Mouse (Mus musculus) intestine, postnatal 0 days (tissue): ENCODE results near the gene Mgat4e. TPM values are rescaled to one million over a fixed set of nuclear protein-coding genes. Genes with fewer than 3 reads are reported as not detected.
A peak's percentile ranks its signal among the peaks of the same experiment; 100 is the strongest.

Source experiments
- ATAC-seq: fragments of 200-750 bp; cut with Nextera tagmentation; 2 replicates; pipeline ENCODE4 v1.8.0; 2017; ENCODE audit warnings: mild to moderate bottlenecking, moderate TSS enrichment, moderate library complexity
- H3K27ac ChIP-seq: fragments of 300-500 bp; sonication (generic); 2 replicates; pipeline ENCODE4 v1.5.1; 2014; ENCODE audit warnings: mild to moderate bottlenecking, low read depth, low read length, moderate library complexity
- H3K27me3 ChIP-seq: fragments of 300-500 bp; sonication (generic); replicated peaks from 2 replicates; pipeline ENCODE4 v1.6.1; 2014; ENCODE audit warnings: low read length, mixed read lengths; ENCODE audit not compliant: control insufficient read depth, insufficient read depth
- H3K36me3 ChIP-seq: fragments of 300-500 bp; sonication (generic); 2 replicates; pipeline ENCODE4 v1.6.1; 2014; ENCODE audit warnings: mild to moderate bottlenecking, moderate library complexity; ENCODE audit not compliant: control insufficient read depth, insufficient read depth
- H3K4me1 ChIP-seq: fragments of 300-500 bp; sonication (generic); replicated peaks from 2 replicates; pipeline ENCODE4 v1.6.1; 2014; ENCODE audit warnings: antibody characterized with exemption, low read length, mixed read lengths; ENCODE audit not compliant: control insufficient read depth, insufficient read depth
- H3K4me2 ChIP-seq: fragments of 300-500 bp; sonication (generic); replicated peaks from 2 replicates; pipeline ENCODE4 v1.6.1; 2014; ENCODE audit warnings: low read depth, mild to moderate bottlenecking, moderate library complexity
- H3K4me3 ChIP-seq: fragments of 300-500 bp; sonication (generic); 2 replicates; pipeline ENCODE4 v1.5.1; 2014; ENCODE audit warnings: low read depth, low read length
- H3K9ac ChIP-seq: fragments of 300-500 bp; sonication (generic); 2 replicates; pipeline ENCODE4 v1.6.1; 2014; ENCODE audit warnings: mild to moderate bottlenecking, low read depth, low read length
- H3K9me3 ChIP-seq: fragments of 300-500 bp; sonication (generic); 2 replicates; pipeline ENCODE4 v1.6.1; 2016; ENCODE audit warnings: mixed run types; ENCODE audit not compliant: control insufficient read depth
- CTCF ChIP-seq: sonication (generic); IDR thresholded peaks from 2 replicates; pipeline ENCODE4 v1.5.1; 2016; ENCODE audit warnings: low read depth, mild to moderate bottlenecking, control low read depth, antibody characterized with exemption, moderate library complexity
- WGBS: fragments of 180-500 bp; shearing (Covaris S2); extraction: QIAGEN DNeasy Blood & Tissue Kit; methylation state at CpG from one replicate; pipeline ENCODE4 v1.1.7; 2014; 5-methylcytosine and 5-hydroxymethylcytosine counted together
- polyA plus RNA-seq: library from polyadenylated mRNA; unstranded; fragments of >200 nt; fragmentation: Nextera tagmentation; extraction: Ambion mirVana; gene quantifications from 2 replicates; pipeline ENCODE4 v1.2.1, GENCODE M21; 2015

Mgat4e gene
- polyA plus RNA-seq, 1 experiment from 2014 or later, result not detected

DNA sequence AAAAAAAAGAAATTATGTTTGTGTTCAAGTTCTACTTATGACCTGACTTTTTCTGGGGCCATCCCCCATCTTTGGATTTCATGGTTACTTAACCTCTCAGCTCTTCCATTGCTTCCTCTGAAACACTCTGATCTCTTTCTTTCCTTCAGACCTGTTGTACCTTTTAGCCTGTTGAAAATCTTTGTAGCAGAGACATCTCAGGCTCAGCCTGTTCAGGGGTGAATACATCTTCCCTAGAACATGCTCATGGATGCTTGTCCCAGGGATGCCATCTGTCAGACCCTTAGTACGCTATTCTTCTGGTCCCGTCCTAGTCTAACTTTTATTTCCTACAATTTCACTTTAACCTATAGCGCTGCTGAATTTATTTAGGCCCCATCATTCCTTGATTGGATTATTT, 9.7 kb upstream of the Mgat4e start:
- WGBS, result 72% methylated on average over 3 of the region's 3 CpGs
- H3K9ac ChIP-seq, result no peak overlapping the region
- no peak for ATAC-seq
- H3K9me3 ChIP-seq, result no peaks in the 10 kb centered on the region
- no peaks in the 10 kb centered on the region for H3K27me3 ChIP-seq
- no peaks in the 10 kb centered on the region; the same call in 1 of the 2 replicates for H3K4me1 ChIP-seq
- H3K36me3 ChIP-seq, result no peaks in the 10 kb centered on the region
- TF ChIP-seq CTCF, result no peak
- no peak overlapping the region for H3K27ac ChIP-seq
- no peak overlapping the region for H3K4me2 ChIP-seq
- 0 out of 2 replicates have a peak overlapping the region, but pooled peaks have one; percentile 97 for H3K4me3 ChIP-seq

DNA sequence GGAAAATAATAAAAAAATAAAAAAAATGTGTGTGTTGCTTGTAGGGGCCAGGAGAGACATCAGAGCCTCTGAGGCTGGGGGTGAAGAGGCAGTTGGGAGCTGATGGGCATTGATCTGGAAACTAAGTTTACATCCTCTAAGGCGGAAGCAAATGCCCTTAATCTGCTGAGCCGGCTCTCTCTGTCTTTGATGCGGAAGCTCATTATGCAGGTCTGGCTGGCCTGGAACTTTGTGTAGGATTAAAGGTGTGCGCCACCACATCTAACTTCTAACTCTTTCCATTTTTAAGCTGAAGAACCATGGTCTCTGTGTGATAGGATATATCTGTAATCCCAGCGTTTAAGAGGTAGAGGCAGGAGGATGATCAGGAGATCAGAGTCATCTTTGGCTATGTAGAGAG, 9.0 kb upstream of the Mgat4e start:
- Histone ChIP-seq H3K4me3 (no peak overlapping the region), H3K9me3 (no peaks in the 10 kb centered on the region), H3K9ac (no peak overlapping the region), H3K36me3 (no peaks in the 10 kb centered on the region), H3K4me1 (no peaks in the 10 kb centered on the region), H3K4me2 (no peak overlapping the region), H3K27me3 (no peaks in the 10 kb centered on the region), H3K27ac (no peak overlapping the region)
- no peak for TF ChIP-seq CTCF
- ATAC-seq, result no peak
- 73% methylated on average over 5 of the region's 5 CpGs for WGBS

DNA sequence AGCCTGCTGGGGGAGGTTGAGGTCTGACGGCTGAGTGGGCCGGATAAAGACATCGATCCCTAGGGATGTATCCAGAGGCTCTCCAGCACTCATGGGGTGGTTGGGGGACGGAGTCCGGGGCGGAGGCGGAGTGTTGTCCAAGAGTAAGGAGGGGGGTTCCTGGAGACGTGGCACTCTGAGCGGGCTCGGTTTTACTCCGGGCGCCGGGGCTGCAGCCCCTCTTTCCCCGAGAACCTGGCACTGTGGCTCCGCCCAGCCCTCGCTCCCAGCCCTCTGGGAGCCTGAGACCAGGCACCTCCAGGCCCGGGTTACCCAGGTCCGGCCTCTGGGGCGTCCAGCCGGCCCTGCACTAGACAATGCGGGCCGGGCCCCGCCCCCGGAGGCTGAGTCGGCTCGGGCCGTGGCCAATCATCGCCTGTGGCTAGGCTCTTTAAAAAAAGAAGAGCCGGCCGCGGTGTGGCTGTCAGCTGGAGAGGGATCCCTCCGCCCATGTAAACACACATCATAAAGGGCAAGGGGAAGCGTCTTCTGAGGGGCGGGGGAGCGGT, 7.3 kb upstream of the Mgat4e start:
- Histone ChIP-seq H3K36me3 (no peaks in the 10 kb centered on the region), H3K4me3 (peak overlapping the region; percentile 66), H3K27me3 (no peaks in the 10 kb centered on the region), H3K4me2 (peak overlapping the region; percentile 95), H3K9ac (peak overlapping the region; percentile 66), H3K27ac (peak overlapping the region; percentile 66), H3K4me1 (no peaks in the 10 kb centered on the region), H3K9me3 (no peaks in the 10 kb centered on the region)
- TF ChIP-seq CTCF, result no peak
- WGBS, result 1% methylated on average over 33 of the region's 35 CpGs
- peak; percentile 92 for ATAC-seq

DNA sequence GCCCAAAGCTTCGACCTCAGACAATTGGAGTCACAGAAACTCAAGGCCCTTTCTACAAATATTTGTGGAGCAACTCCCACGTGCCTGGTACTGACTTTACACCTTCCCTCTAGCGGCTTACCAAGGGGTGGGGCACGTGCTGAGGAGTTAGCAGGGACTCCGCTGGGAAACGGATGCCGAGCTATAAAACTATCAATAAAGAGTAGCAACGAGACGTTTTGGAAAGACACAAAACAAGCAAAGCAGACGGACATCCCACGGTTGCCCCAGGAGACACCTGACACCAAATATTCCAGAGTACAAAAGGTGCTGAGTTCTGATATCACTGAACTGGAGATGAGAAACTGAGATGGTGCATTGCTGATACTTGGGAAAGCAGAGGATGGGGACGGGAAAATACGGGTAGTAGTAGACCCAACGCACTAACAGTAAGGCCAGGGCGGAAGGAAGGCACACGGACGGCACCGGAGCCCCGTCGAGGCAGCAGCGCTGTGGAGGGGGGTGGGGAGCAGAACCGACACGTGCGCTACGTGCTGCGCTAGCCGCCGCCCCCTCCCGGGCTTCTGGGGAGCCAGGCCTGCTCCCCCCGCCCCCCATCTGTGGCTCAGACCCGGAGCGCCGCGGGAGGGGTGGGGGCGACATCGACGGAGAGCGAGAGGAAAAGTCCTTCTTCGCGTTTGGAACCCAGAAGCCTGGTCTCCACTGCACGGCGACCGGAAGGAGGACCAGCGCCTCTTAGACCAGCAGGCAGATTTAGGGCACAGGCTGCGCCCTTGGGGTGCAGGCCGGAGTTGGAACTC, 6.6 kb upstream of the Mgat4e start:
- Histone ChIP-seq H3K4me2 (peak overlapping the region; percentile 95), H3K9ac (peak overlapping the region; percentile 66), H3K9me3 (no peaks in the 10 kb centered on the region), H3K27me3 (no peaks in the 10 kb centered on the region), H3K36me3 (no peaks in the 10 kb centered on the region), H3K27ac (peak overlapping the region; percentile 66), H3K4me3 (peak overlapping the region; percentile 66), H3K4me1 (no peaks in the 10 kb centered on the region)
- no peak for ATAC-seq
- WGBS, result 1% methylated on average over 46 of the region's 46 CpGs
- TF ChIP-seq CTCF, result 0 out of 2 replicates have a peak, but pooled peaks have one; percentile 6

DNA sequence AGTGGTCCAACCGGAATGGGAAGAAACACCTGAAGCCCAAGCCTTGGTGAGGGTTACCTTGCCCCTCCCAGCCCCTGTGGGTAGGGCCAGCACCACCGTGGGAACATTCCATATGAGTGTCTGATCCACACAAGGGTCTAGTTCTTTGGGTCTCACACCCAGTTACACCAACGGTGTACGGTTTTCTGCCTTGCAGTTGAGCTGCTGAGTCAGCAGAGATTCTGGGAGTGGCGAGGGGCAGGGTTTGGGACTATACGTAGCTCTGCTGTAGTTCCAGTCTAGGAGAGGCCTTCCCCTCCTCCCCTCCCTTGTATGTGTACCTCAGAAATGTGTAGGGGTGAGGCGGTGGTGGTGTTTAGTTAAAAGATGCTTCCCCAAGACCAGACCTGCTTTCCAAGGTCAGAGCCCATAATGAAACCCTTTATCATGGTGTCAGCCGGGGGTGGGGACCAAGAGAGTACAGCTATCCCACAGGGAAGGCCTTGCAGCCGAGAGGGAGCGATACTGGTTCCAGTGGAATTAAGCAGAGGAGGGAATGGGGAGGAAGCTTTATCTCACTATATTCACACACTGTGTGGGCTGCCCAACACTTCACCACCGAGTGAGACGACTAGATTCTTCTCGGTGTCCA, 5.9 kb upstream of the Mgat4e start:
- H3K4me2 ChIP-seq, result peak overlapping the region; percentile 95; the same call in 1 of the 2 replicates
- peak; percentile 11; the same call in 1 of the 2 replicates for ATAC-seq
- WGBS, result 20% methylated on average over 13 of the region's 13 CpGs
- no peaks in the 10 kb centered on the region for H3K4me1 ChIP-seq
- H3K27me3 ChIP-seq, result no peaks in the 10 kb centered on the region
- no peak for TF ChIP-seq CTCF
- no peak overlapping the region for H3K9ac ChIP-seq
- no peaks in the 10 kb centered on the region for H3K9me3 ChIP-seq
- no peak overlapping the region for H3K27ac ChIP-seq
- no peak overlapping the region for H3K4me3 ChIP-seq
- no peaks in the 10 kb centered on the region for H3K36me3 ChIP-seq

DNA sequence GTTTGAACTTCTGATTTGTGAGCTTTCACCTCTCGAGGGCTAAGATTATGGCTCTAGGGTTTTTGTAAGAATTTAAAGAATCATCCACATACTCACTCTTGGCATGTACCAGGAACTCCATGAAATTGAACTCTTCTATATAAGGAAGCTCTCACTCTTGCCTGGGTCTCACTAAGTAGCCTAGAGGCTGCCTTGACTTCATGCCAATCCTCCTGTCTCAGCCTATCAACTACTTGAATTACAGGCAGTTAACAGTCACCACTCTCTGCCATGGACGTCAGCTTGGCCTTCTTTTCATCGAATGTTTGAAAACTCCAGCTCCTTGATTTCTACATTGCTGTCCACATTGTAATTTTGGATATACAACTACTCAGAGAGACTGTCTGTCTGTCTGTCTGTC, 2.9 kb upstream of the Mgat4e start:
- no peak for TF ChIP-seq CTCF
- Histone ChIP-seq H3K9ac (no peak overlapping the region), H3K27ac (no peak overlapping the region), H3K4me1 (no peaks in the 10 kb centered on the region), H3K4me2 (no peak overlapping the region), H3K36me3 (no peaks in the 10 kb centered on the region), H3K27me3 (no peaks in the 10 kb centered on the region), H3K9me3 (no peaks in the 10 kb centered on the region), H3K4me3 (no peak overlapping the region)
- ATAC-seq, result no peak
- WGBS, result 70% methylated on average over 3 of the region's 3 CpGs
